Mouse (Mus musculus) cerebellum, adult 2 months (tissue): ENCODE results near the gene Pde2a.

Source experiments
- CTCF ChIP-seq: fragments of 200-500 bp; IDR thresholded peaks from 2 replicates; pipeline ENCODE4 v1.5.1; 2011; ENCODE audit warnings: low read depth, mild to moderate bottlenecking, control low read depth, low read length, moderate library complexity, borderline replicate concordance; ENCODE audit not compliant: insufficient read depth
- POLR2A ChIP-seq: fragments of 200-500 bp; IDR thresholded peaks from 2 replicates; pipeline ENCODE4 v1.6.1; 2011; ENCODE audit warnings: low read length, control low read depth, borderline replicate concordance; ENCODE audit not compliant: insufficient read depth

DNA sequence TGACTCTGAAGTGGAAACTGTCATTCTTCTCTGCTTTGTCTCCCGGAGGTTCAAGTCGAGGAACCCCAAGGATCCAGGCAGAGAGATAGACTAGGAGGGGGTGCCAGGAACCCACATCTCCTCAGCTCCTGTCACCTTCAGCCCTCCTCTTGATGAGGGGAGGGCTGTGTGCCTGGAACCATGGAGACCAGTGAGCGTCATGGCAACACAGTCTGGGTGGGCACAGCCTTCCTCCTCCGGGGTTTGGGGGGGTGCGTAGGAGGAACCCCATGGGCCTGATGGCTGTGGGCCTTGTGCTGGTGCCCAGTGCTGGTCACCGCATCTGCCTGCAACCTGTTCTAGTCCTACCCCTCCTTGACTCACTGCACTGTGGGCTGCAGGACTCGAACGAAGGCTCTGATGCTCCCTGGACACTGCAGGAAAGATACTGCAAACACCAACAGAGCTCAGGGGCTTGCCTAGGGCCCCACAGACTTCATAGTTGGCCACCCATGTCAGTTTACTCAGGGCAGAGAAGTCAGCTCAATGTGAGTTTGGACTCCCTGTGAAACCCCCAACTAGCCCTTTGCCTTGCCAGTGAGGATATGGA lies 5.9 kb upstream of the Pde2a start:
- no peak for TF ChIP-seq CTCF
- no peak for TF ChIP-seq POLR2A
